Mouse (Mus musculus): Measurements from ENCODE around the gene Ntn1. TPM values are rescaled to one million over a fixed set of nuclear protein-coding genes. Genes with fewer than 3 reads are reported as not detected.

Ntn1 gene
- total RNA-seq, 2 experiments from 2014 or later, result 6.9 to 10.9 TPM

DNA sequence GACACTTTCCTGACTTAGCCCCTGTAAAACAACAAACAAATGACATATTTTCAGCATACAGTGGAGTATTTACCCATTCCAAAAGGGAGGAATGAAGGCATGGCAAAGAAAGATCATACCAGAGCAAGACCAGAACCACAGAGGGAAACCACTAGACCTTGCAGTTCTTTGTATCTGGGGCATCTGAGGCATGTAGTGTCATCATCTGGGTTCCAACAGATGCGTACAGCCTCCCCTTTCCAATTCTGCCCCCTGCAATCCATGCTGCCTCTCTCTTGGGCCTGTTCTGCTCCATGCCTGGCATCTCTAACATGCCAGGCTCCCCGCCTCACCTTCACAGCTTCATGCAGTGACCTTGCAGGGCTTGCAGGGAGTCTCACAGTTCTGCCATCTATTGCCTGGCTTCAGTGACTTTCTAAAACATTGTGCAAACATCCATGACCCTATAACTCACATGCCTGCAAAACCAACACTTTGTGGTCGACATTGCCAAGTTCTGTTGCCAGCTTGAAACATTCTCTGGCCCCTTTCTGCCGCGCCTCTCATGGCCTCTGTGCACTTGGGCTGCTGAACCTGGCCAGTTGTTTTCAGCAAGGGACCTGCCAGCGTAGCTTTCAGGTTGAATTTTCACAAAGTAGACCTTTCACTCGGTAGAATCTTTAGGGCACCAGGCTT lies 228.5 kb downstream of the Ntn1 start:
- no peak for DNase-seq
- intact Hi-C loops (cut with DNase I; ENCODE audit: low total_unique reads), result no loop called here

DNA sequence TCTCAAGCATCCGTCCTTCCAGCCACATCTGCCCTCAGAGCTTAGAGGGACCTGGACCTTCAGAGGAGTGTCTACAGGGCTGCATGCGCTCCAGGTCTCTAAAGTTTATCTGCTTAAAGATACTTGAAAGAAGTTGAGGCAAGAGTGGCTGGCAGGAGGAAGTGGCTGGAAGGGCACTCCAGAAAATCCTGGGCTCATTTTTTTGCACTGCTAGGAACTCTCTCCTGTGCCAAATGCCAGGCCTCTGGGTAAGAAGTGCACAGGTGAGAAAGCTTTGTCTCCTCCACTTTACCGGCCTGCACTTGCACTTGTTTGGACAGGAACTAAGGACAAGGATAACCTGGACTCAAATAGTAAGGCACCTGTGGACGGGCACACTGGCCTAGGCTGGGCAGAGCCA lies 232.2 kb downstream of the Ntn1 start:
- intact Hi-C loops (cut with DNase I; ENCODE audit: low total_unique reads), result no loop called here
- no peak for DNase-seq

DNA sequence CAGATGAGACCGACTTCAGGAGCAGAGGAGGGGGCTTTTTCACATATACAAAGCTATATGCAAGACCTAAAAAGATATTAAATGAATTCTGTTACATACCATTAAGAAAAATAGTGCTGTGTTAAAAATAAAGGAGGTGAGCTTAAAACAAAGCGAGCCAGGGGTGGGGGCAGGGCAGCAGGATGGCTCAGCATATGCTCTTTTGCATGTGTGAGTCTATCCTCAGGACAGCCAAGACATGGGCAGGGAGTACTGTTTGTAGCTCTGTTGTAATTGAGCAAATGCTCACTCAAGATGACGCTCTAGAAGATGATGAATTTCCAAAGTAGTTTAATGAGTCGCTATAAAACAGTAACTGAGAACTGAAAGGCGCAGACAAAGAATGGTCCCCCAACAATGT lies 236.2 kb downstream of the Ntn1 start:
- no peak for DNase-seq
- intact Hi-C loops (cut with DNase I; ENCODE audit: low total_unique reads), result no loop called here

DNA sequence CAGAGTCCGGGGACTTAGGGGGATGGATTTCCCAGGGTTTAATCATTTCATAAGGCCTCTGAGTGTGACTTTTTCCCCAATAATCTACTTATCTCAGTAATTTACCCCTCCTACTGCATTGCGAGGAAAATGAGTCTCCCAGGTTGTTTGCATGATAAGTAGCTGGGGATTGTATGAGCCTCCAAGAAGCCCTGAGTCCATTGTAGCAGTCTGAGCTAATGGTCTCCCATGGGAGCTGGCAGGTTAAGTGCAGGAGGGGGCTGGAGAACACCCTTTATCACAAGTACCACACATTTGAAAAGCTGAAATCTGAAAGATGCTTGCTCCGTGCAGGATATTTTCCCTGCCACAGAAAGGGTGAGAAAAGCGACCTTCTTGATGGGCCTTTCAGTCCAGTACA lies 240.8 kb downstream of the Ntn1 start:
- no peak for DNase-seq
- intact Hi-C loops (cut with DNase I; ENCODE audit: low total_unique reads), result no loop called here

Small RNAs within 50 kb of the gene (microRNA-seq; reads per million reads assigned to microRNA genes)
- 0 reads per million in 2 experiments for gene Mir6406

Other genes starting within 250 kb of the Ntn1 start
- gene Pik3r5, start 31.3 kb upstream of the Ntn1 start, total RNA-seq (2021), result under 1 TPM; 0.35 to 0.41 TPM
- gene Pik3r6, start 102.2 kb upstream of the Ntn1 start, total RNA-seq (2021), result 1 to 10 TPM; 2.7 to 2.9 TPM
- gene Mfsd6l, start 155.4 kb upstream of the Ntn1 start, total RNA-seq (2021), result not detected
- under 1 TPM in 1 of 2 experiments, not detected in 1; 0.18 TPM for gene Ccdc42, start 186.2 kb upstream of the Ntn1 start, total RNA-seq (2021)